29 mouse cellular contexts compared by ENCODE assay signal in the genomic region with DNA sequence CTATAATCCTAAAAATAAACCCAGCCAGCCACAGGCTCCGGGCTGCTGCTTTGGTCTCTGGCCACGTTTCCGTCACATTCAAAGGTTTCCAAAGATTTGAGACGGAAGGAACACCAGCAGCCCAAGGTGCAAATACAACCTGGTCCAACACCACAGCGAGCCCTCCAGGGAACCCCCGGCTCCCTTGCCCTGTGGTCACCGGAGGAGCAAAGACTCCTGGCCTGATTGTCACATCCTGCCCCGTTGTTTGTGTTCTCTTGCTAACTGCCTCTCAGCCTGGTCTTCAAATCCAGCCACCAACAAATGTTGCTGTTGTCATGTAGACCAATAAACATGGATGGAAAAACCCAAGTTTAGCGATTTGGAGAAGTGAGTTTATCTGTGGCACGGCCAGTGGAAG. TPM values are rescaled to one million over a fixed set of nuclear protein-coding genes. Genes with fewer than 3 reads are reported as not detected.
"Had no signal": no experiment of that assay in that cellular context is flagged by ENCODE, and none has a peak within 500 bp of the region (broad histone marks: within the 10 kb centered on the region; RNA-seq: fewer than 3 reads in every experiment).

No protein-coding gene starts in this region.

- H3K27me3 ChIP-seq: heart, embryonic 12.5 days; hindbrain, embryonic 15.5 days; kidney, embryonic 15.5 days; limb, embryonic 15.5 days had no signal

- H3K4me1 ChIP-seq: hindbrain, embryonic 13.5 days; hindbrain, embryonic 15.5 days; kidney, embryonic 15.5 days; limb, embryonic 13.5 days; limb, embryonic 15.5 days; liver, embryonic 12.5 days had no signal

- H3K4me3 ChIP-seq: heart, embryonic 10.5 days; heart, embryonic 12.5 days; hindbrain, embryonic 13.5 days; hindbrain, embryonic 15.5 days; kidney, embryonic 15.5 days; limb, embryonic 13.5 days; limb, embryonic 15.5 days; liver, embryonic 12.5 days had no signal

- H3K4me2 ChIP-seq: heart, embryonic 12.5 days; hindbrain, embryonic 13.5 days; hindbrain, embryonic 15.5 days; kidney, embryonic 15.5 days; limb, embryonic 13.5 days; limb, embryonic 15.5 days; liver, embryonic 12.5 days had no signal

- H3K36me3 ChIP-seq: heart, embryonic 10.5 days; heart, embryonic 12.5 days; hindbrain, embryonic 13.5 days; hindbrain, embryonic 15.5 days; kidney, embryonic 15.5 days; limb, embryonic 13.5 days; limb, embryonic 15.5 days; liver, embryonic 12.5 days had no signal

- H3K27ac ChIP-seq: heart, embryonic 10.5 days; hindbrain, embryonic 13.5 days; hindbrain, embryonic 15.5 days; hindbrain, postnatal 0 days; kidney, embryonic 15.5 days; kidney, postnatal 0 days; limb, embryonic 13.5 days; limb, embryonic 15.5 days; liver, embryonic 12.5 days; liver, embryonic 14.5 days had no signal

- H3K9me3 ChIP-seq: heart, embryonic 10.5 days; hindbrain, embryonic 13.5 days; hindbrain, embryonic 15.5 days; limb, embryonic 15.5 days; liver, embryonic 12.5 days had no signal

- ATAC-seq: hindbrain, postnatal 0 days; intestine, embryonic 16.5 days; liver, embryonic 12.5 days had no signal

- H3K9ac ChIP-seq: heart, embryonic 12.5 days; hindbrain, embryonic 13.5 days; hindbrain, embryonic 15.5 days; kidney, embryonic 15.5 days; limb, embryonic 13.5 days; limb, embryonic 15.5 days; liver, embryonic 12.5 days; liver, embryonic 14.5 days had no signal

- DNase-seq: gastrocnemius, postnatal 25 days; heart, postnatal 10 days; heart, postnatal 4 days; kidney, adult 11 months; kidney, adult 2 months; kidney, adult 9 months; kidney, postnatal 14 days; kidney, postnatal 36 days; layer of hippocampus, adult 9-11 months; layer of hippocampus, postnatal 36 days; left cerebral cortex, postnatal 4 days had no signal

RNA-seq across cellular contexts. Expression of a gene that starts 37.2 kb away (rescaled TPM):
- total RNA-seq: gastrocnemius, adult 8-10 months; gastrocnemius, postnatal 25 days; granulocyte monocyte progenitor cell, adult 5-6 weeks; liver, adult 2 months had no signal
- polyA plus RNA-seq: heart, embryonic 16.5 days; large intestine, adult 2 months; limb, embryonic 11.5 days; liver, adult 2 months; liver, embryonic 12.5 days; liver, embryonic 14.5 days had no signal
